Mouse (Mus musculus) myocyte (in vitro differentiated cells): ENCODE measurements at regions not wholly inside any gene's neighbourhood (a gene's known extent, or its start where the extent isn't known, plus 50 kb on each side); places are given as distances from the start of the nearest gene placed in this dataset.

Experiments
- CEBPB ChIP-seq: IDR thresholded peaks from 2 replicates; pipeline ENCODE4 v1.6.1; 2011; ENCODE audit warnings: mild to moderate bottlenecking, moderate library complexity; ENCODE audit not compliant: poor library complexity, insufficient read depth, severe bottlenecking
- E2F4 ChIP-seq: IDR thresholded peaks from one replicate; pipeline ENCODE4 v1.6.1; 2011; ENCODE audit warnings: mild to moderate bottlenecking, control low read depth, moderate library complexity; ENCODE audit not compliant: insufficient read depth
- MAX ChIP-seq: IDR thresholded peaks from one replicate; pipeline ENCODE4 v1.6.1; 2011; ENCODE audit warnings: low read depth, mild to moderate bottlenecking, control low read depth
- MYOD1 ChIP-seq, 3 experiments: IDR thresholded peaks; one replicate each; pipeline ENCODE4 v1.6.1; 2011; ENCODE audit warnings: control low read depth in 2 of 3, low read depth in 2 of 3, mild to moderate bottlenecking in 2 of 3, moderate library complexity in 1 of 3; ENCODE audit not compliant: insufficient read length in 2 of 3, control insufficient read depth in 1 of 3
- MYOG ChIP-seq, 3 experiments: IDR thresholded peaks; one replicate each; pipeline ENCODE4 v1.6.1; 2011; ENCODE audit warnings: control low read depth in 2 of 3, low read depth in 2 of 3, mild to moderate bottlenecking in 2 of 3; ENCODE audit not compliant: insufficient read length in 2 of 3, control insufficient read depth in 1 of 3, insufficient read depth in 1 of 3
- POLR2A ChIP-seq: IDR thresholded peaks from one replicate; pipeline ENCODE4 v1.6.1; 2011; ENCODE audit warnings: low read depth, mild to moderate bottlenecking, control low read depth, moderate library complexity; ENCODE audit not compliant: insufficient read length
- POLR2AphosphoS2 ChIP-seq: IDR thresholded peaks from one replicate; pipeline ENCODE4 v1.6.1; 2011; ENCODE audit warnings: low read depth, control low read depth; ENCODE audit not compliant: insufficient read length
- SRF ChIP-seq: IDR thresholded peaks from one replicate; pipeline ENCODE4 v1.6.1; 2011; ENCODE audit warnings: low read depth; ENCODE audit not compliant: control insufficient read depth, insufficient read length

GRCm38 (mm10) chr13:71529397-71530122 lies 434.0 kb downstream of the Irx1 start:
- TF ChIP-seq MYOG (IDR thresholded peaks at IDR 0.05; ENCODE audit: control insufficient read depth in 1 of 3, insufficient read depth in 1 of 3, insufficient read length in 2 of 3, low read depth in 2 of 3) (no peak), E2F4 (no peak), POLR2A (no peak), POLR2AphosphoS2 (no peak), MAX (no peak), CEBPB (no peak), MYOD1 (IDR thresholded peaks at IDR 0.05; ENCODE audit: control insufficient read depth in 1 of 3, insufficient read length in 2 of 3, low read depth in 2 of 3) (no peak), SRF (no peak)
